Mouse (Mus musculus) CH12.LX (cell line): ENCODE results near the gene Rest. TPM values are rescaled to one million over a fixed set of nuclear protein-coding genes. Genes with fewer than 3 reads are reported as not detected.

Source experiments
- DNase-seq: peaks from one replicate; pipeline ENCODE4 v3.0.0-alpha.2; 2013; ENCODE audit errors: extremely low read depth
- H3K27ac ChIP-seq: 2 replicates; pipeline ENCODE4 v1.5.1; 2012; ENCODE audit warnings: low read depth, mild to moderate bottlenecking, control low read depth, moderate library complexity; ENCODE audit not compliant: insufficient read depth
- H3K27me3 ChIP-seq: replicated peaks from 2 replicates; pipeline ENCODE3; 2012; ENCODE audit warnings: inconsistent platforms
- H3K36me3 ChIP-seq, 2 experiments: replicated peaks in 1 of 2; 2 replicates each; pipeline versions ENCODE3 to v1.6.1; 2012; ENCODE audit warnings: inconsistent platforms in 1 of 2, low read length in 1 of 2, mild to moderate bottlenecking in 1 of 2, mixed read lengths in 1 of 2, moderate library complexity in 1 of 2; ENCODE audit not compliant: control insufficient read depth in 1 of 2, insufficient read depth in 1 of 2
- H3K4me1 ChIP-seq, 2 experiments: 2 replicates each; pipeline ENCODE4 v1.6.1; 2012; ENCODE audit warnings: inconsistent platforms in 1 of 2, moderate library complexity in 1 of 2; ENCODE audit not compliant: insufficient read depth in 2 of 2, control insufficient read depth in 1 of 2
- H3K4me2 ChIP-seq: 2 replicates; pipeline ENCODE4 v1.6.1; 2012; ENCODE audit warnings: low read depth, mild to moderate bottlenecking, control low read depth; ENCODE audit not compliant: poor library complexity, insufficient read depth, severe bottlenecking
- H3K4me3 ChIP-seq, 3 experiments: fragments of 150-350 bp in 1 of 3; sonication (generic) in 1 of 3; replicated peaks in 1 of 3; 2 replicates each; pipeline versions ENCODE3 to v1.5.1; 2011 to 2012; ENCODE audit warnings: low read depth in 2 of 3, low read length in 2 of 3, mild to moderate bottlenecking in 2 of 3, moderate library complexity in 2 of 3, control low read depth in 1 of 3, improper control_type of control experiment in 1 of 3, inconsistent platforms in 1 of 3, mixed read lengths in 1 of 3; ENCODE audit not compliant: poor library complexity in 1 of 3
- H3K79me2 ChIP-seq: replicated peaks from 2 replicates; pipeline ENCODE4 v1.6.1; 2012; ENCODE audit warnings: mild to moderate bottlenecking, moderate library complexity; ENCODE audit not compliant: control insufficient read depth, poor library complexity, insufficient read depth, severe bottlenecking; ENCODE audit errors: extremely low read depth
- H3K9ac ChIP-seq: 2 replicates; pipeline ENCODE4 v1.6.1; 2012; ENCODE audit warnings: low read depth, mild to moderate bottlenecking, control low read depth, moderate library complexity; ENCODE audit not compliant: insufficient read depth
- H3K9me3 ChIP-seq: replicated peaks from 2 replicates; pipeline ENCODE3; 2012; ENCODE audit warnings: low read length, inconsistent platforms, mixed read lengths
- CHD2 ChIP-seq: IDR thresholded peaks from 2 replicates; pipeline ENCODE4 v1.6.1; 2011; ENCODE audit warnings: low read length, improper control_type of control experiment
- CTCF ChIP-seq, 2 experiments: IDR thresholded peaks in 1 of 2; conservative IDR thresholded peaks in 1 of 2; 2 replicates each; pipeline ENCODE4 v1.5.1; 2011 to 2012; ENCODE audit warnings: low read depth in 2 of 2, low read length in 2 of 2, improper control_type of control experiment in 1 of 2, inconsistent platforms in 1 of 2, mild to moderate bottlenecking in 1 of 2, moderate library complexity in 1 of 2
- MEF2A ChIP-seq: IDR thresholded peaks from 2 replicates; pipeline ENCODE4 v1.6.1; 2014; ENCODE audit warnings: low read depth, mild to moderate bottlenecking, inconsistent platforms, low read length, improper control_type of control experiment, borderline replicate concordance
- MXI1 ChIP-seq: IDR thresholded peaks from 2 replicates; pipeline ENCODE4 v1.6.1; 2011; ENCODE audit warnings: mild to moderate bottlenecking, low read depth, low read length, improper control_type of control experiment
- POLR2AphosphoS2 ChIP-seq: IDR thresholded peaks from 2 replicates; pipeline ENCODE4 v1.6.1; 2011; ENCODE audit warnings: low read depth, low read length, improper control_type of control experiment
- RAD21 ChIP-seq: IDR thresholded peaks from 2 replicates; pipeline ENCODE4 v1.6.1; 2011; ENCODE audit warnings: low read depth, mild to moderate bottlenecking, low read length, improper control_type of control experiment, moderate library complexity
- SMC3 ChIP-seq: IDR thresholded peaks from 2 replicates; pipeline ENCODE4 v1.6.1; 2011; ENCODE audit warnings: low read depth, low read length, improper control_type of control experiment
- UBTF ChIP-seq: IDR thresholded peaks from 2 replicates; pipeline ENCODE4 v1.6.1; 2012; ENCODE audit warnings: low read depth, mild to moderate bottlenecking, inconsistent platforms, low read length, improper control_type of control experiment, moderate library complexity
- ZC3H11A ChIP-seq: IDR thresholded peaks from 2 replicates; pipeline ENCODE4 v1.6.1; 2012; ENCODE audit warnings: low read depth, mild to moderate bottlenecking, inconsistent platforms, low read length, improper control_type of control experiment
- ZNF384 ChIP-seq: IDR thresholded peaks from 2 replicates; pipeline ENCODE4 v1.6.1; 2012; ENCODE audit warnings: low read depth, low read length, improper control_type of control experiment, inconsistent platforms
- dilution Hi-C: fragments of 300-500 bp; cut with MboI; formaldehyde crosslinking; loops from 2 replicates; pipeline ENCODE4 v1.14.3; 2020; ENCODE audit warnings: low sequenced_read_pairs; ENCODE audit not compliant: extremely low pct_unique_long_range_greater_than_20kb, extremely low pct_ligation_motif_present
- in situ Hi-C: fragments of 300-500 bp; cut with MboI; formaldehyde crosslinking; loops from 3 replicates; pipeline ENCODE4 v1.14.3; 2019; ENCODE audit warnings: low sequenced_read_pairs, low pct_ligation_motif_present, low pct_unique_long_range_greater_than_20kb, mixed read lengths
- polyA plus RNA-seq: library from polyadenylated mRNA; unstranded; fragments of >175 nt; gene quantifications from 2 replicates; pipeline ENCODE4 v1.2.1, GENCODE M21; 2012; ENCODE audit warnings: low read depth; ENCODE audit not compliant: insufficient read length
- total RNA-seq, 2 experiments: library from RNA; depleted of rRNA; stranded (reverse); fragments of 300-350 nt in 1 of 2; fragments of >200 nt in 1 of 2; gene quantifications; 2 replicates each; pipeline ENCODE4 v1.2.3; 2012 to 2014

Gene Rest
- total and polyA plus RNA-seq, 3 experiments = 7.8 to 16.8 (median 15.9) TPM

DNA sequence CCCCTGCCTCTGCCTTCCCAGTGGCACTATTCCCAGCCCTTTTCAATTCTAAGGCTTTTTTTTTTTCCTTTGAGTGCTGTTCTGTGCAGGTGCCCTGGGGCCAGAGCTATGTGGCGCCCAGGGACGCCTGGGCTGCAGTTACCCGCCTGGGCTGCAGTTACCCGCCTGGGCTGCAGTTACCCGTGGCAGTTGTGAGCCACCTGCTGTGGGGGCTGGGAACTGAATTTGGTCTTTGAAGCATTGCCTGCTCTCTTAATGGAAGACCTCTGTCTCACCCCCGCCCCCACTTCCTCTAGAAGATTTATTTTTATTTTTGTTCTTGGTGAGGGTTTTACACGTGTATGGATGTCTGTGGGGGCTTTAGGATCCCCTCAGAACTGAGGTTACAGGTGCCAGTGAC, 7.9 kb downstream of the Rest start:
- Histone ChIP-seq H3K4me3 (no peak overlapping the region), H3K9me3 (peaks cover 9% of the 10 kb centered on the region), H3K79me2 (peaks cover 97% of the 10 kb centered on the region), H3K27ac (no peak overlapping the region), H3K36me3 (peaks cover 59 to 82% of the 10 kb centered on the region in 2 experiments), H3K27me3 (no peaks in the 10 kb centered on the region), H3K4me2 (no peak overlapping the region), H3K4me1 (peaks cover 5 to 59% of the 10 kb centered on the region in 2 experiments; a peak in 3 of 4 replicates), H3K9ac (no peak overlapping the region)
- dilution Hi-C loops = no loop called here
- DNase-seq = peak; percentile 76
- in situ Hi-C loops = no loop called here
- TF ChIP-seq CTCF (conservative IDR thresholded peaks at IDR 0.05 in 1 of 2, IDR thresholded peaks at IDR 0.05 in 1 of 2; ENCODE audit: low read depth in 2 of 2, low read length in 2 of 2) (peak in 1 of 2 experiments; percentile 37; a peak in 2 of 4 replicates), UBTF (no peak), ZNF384 (0 out of 2 replicates have a peak, but pooled peaks have one; percentile 12)

DNA sequence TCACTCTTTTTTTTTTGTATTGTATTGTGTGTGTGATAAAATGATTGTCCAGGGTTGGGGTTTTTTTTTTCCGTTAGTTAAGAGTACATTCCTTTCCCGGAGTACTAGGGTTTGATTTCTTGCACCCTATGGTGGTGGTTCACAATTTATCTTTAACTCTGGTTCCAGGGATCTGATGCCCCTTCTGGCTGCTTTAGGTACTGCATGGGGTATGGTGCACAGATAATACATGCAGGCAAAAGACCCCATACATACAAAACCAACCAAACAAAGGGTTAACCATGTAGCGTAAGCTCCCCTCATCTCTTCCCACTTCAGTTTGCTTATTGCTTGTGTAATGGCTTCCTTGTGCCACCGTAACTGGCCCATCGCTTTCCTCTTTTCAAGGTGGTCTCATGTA, 10.7 kb downstream of the Rest start:
- no peak overlapping the region for H3K9ac ChIP-seq
- no peaks in the 10 kb centered on the region for H3K27me3 ChIP-seq
- peaks cover 86% of the 10 kb centered on the region for H3K79me2 ChIP-seq
- peaks cover 60 to 84% of the 10 kb centered on the region in 2 experiments for H3K36me3 ChIP-seq
- dilution Hi-C loops (no loop called here), in situ Hi-C loops (no loop called here)
- no peak for DNase-seq
- H3K4me3 ChIP-seq = no peak overlapping the region
- no peaks in the 10 kb centered on the region for H3K9me3 ChIP-seq
- H3K4me1 ChIP-seq = peaks cover 5 to 44% of the 10 kb centered on the region in 2 experiments; a peak in 3 of 4 replicates
- H3K4me2 ChIP-seq = no peak overlapping the region
- TF ChIP-seq RAD21 (peak; percentile 27), CHD2 (no peak), POLR2AphosphoS2 (no peak), SMC3 (peak; percentile 29), CTCF (conservative IDR thresholded peaks at IDR 0.05 in 1 of 2, IDR thresholded peaks at IDR 0.05 in 1 of 2; ENCODE audit: low read depth in 2 of 2, low read length in 2 of 2) (peak; percentile 64 to 74)
- no peak overlapping the region for H3K27ac ChIP-seq

DNA sequence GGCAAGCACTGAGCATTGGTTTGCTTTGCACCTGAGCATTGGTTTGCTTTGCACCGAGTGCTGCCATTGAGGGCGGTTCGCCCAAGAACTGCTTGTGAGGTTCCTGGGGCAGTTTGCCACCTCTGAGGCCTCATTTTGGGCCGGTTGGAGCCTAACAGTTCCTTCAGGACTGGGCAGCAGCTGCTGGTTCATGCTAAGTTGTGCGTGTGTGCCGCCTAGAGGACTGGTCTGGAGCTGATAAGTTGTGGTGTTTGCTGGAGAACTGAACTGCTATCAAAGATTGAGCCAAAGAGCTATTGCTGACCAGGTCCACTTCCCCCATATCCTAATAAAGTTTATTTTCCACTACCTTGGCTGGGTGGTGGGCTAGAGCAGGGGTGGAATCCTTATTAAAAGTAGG, 11.9 kb downstream of the Rest start:
- Histone ChIP-seq H3K36me3 (peaks cover 67 to 86% of the 10 kb centered on the region in 2 experiments), H3K9ac (no peak overlapping the region), H3K4me3 (no peak overlapping the region), H3K9me3 (no peaks in the 10 kb centered on the region), H3K27ac (no peak overlapping the region), H3K79me2 (peaks cover 83% of the 10 kb centered on the region), H3K4me2 (no peak overlapping the region), H3K27me3 (no peaks in the 10 kb centered on the region), H3K4me1 (peaks cover 5 to 34% of the 10 kb centered on the region in 2 experiments; a peak in 3 of 4 replicates)
- in situ Hi-C loops = no loop called here
- dilution Hi-C loops = no loop called here
- no peak for TF ChIP-seq MEF2A
- no peak for TF ChIP-seq MXI1
- no peak for TF ChIP-seq ZC3H11A
- TF ChIP-seq CTCF (conservative IDR thresholded peaks at IDR 0.05 in 1 of 2, IDR thresholded peaks at IDR 0.05 in 1 of 2; ENCODE audit: low read depth in 2 of 2, low read length in 2 of 2) = no peak
- DNase-seq = no peak
